Mouse (Mus musculus): ENCODE results near the gene Scgb1b15.
"Not testable (repeated sequence)": the region's sequence is repeated elsewhere in the genome, so short reads cannot be mapped to it uniquely, and the experiment has no call there.

Scgb1b15 gene

GRCm38 (mm10) chr7:32836254-32836653 is at the start of gene Scgb1b15:
Scgb1b15 (plus strand) TSS chr7:32836554.
- not testable (repeated sequence) for DNase-seq

GRCm38 (mm10) chr7:32829562-32829961 is 6.8 kb upstream of the Scgb1b15 start, which contains the start of gene Scgb2b15:
Scgb2b15 (minus strand) TSS chr7:32829662.
- not testable (repeated sequence) for DNase-seq

Measured in embryo, embryonic 11 days (tissue).